Mouse (Mus musculus) liver, embryonic 14.5 days (tissue): ENCODE data around the gene Cracr2b. TPM values are rescaled to one million over a fixed set of nuclear protein-coding genes. Genes with fewer than 3 reads are reported as not detected.

ENCODE experiments used
- ATAC-seq: fragments of 200-750 bp; cut with Nextera tagmentation; 2 replicates; pipeline ENCODE4 v1.8.0; 2017; ENCODE audit warnings: moderate number of reproducible peaks, mild to moderate bottlenecking, moderate library complexity; ENCODE audit not compliant: insufficient read depth
- DNase-seq, 3 experiments: peaks; one replicate each; pipeline ENCODE4 v3.0.0-alpha.2; 2012 to 2013; ENCODE audit warnings: low read depth in 3 of 3, low spot score in 3 of 3
- H3K27ac ChIP-seq: fragments of 300-500 bp; sonication (generic); 2 replicates; pipeline ENCODE4 v1.5.1; 2014; ENCODE audit warnings: moderate library complexity, mild to moderate bottlenecking, control low read depth, inconsistent platforms
- H3K27me3 ChIP-seq: fragments of 300-500 bp; sonication (generic); 2 replicates; pipeline ENCODE4 v1.6.1; 2014; ENCODE audit warnings: mild to moderate bottlenecking, low read length, moderate library complexity; ENCODE audit not compliant: control insufficient read depth, insufficient read depth
- H3K36me3 ChIP-seq: fragments of 300-500 bp; sonication (generic); replicated peaks from 2 replicates; pipeline ENCODE4 v1.6.1; 2014; ENCODE audit warnings: low read depth; ENCODE audit not compliant: control insufficient read depth, insufficient read depth
- H3K4me1 ChIP-seq, 2 experiments: fragments of 200-500 bp in 1 of 2; fragments of 300-500 bp in 1 of 2; sonication (generic) in 1 of 2; replicated peaks; 2 replicates each; pipeline ENCODE4 v1.6.1; 2012 to 2014; ENCODE audit warnings: antibody characterized with exemption in 1 of 2, inconsistent platforms in 1 of 2, low read length in 1 of 2; ENCODE audit not compliant: control insufficient read depth in 2 of 2, insufficient read depth in 2 of 2
- H3K4me2 ChIP-seq: fragments of 300-500 bp; sonication (generic); 2 replicates; pipeline ENCODE4 v1.6.1; 2014; ENCODE audit warnings: low read depth, mild to moderate bottlenecking, control low read depth, moderate library complexity
- H3K4me3 ChIP-seq, 2 experiments: fragments of 200-500 bp in 1 of 2; fragments of 300-500 bp in 1 of 2; sonication (generic) in 1 of 2; 2 replicates each; pipeline ENCODE4 v1.5.1; 2012 to 2014; ENCODE audit warnings: low read depth in 2 of 2, low read length in 2 of 2, mild to moderate bottlenecking in 2 of 2, control low read depth in 1 of 2, inconsistent platforms in 1 of 2, moderate library complexity in 1 of 2; ENCODE audit not compliant: insufficient read depth in 1 of 2
- H3K9ac ChIP-seq: fragments of 300-500 bp; sonication (generic); replicated peaks from 2 replicates; pipeline ENCODE4 v1.6.1; 2014; ENCODE audit warnings: mild to moderate bottlenecking, control low read depth, moderate library complexity
- H3K9me3 ChIP-seq: fragments of 300-500 bp; sonication (generic); 2 replicates; pipeline ENCODE4 v1.6.1; 2016; ENCODE audit warnings: low read length, mixed read lengths; ENCODE audit not compliant: control insufficient read depth
- CTCF ChIP-seq: IDR thresholded peaks from 2 replicates; pipeline ENCODE4 v1.5.1; 2016; ENCODE audit warnings: antibody characterized with exemption, low read depth, control low read depth
- EP300 ChIP-seq: IDR thresholded peaks from 2 replicates; pipeline ENCODE4 v1.6.1; 2016; ENCODE audit warnings: antibody characterized with exemption, low read depth
- WGBS: fragments of 180-500 bp; shearing (Covaris S2); extraction: QIAGEN DNeasy Blood & Tissue Kit; methylation state at CpG from one replicate; pipeline ENCODE4 v1.1.7; 2014; ENCODE audit not compliant: insufficient replicate concordance; 5-methylcytosine and 5-hydroxymethylcytosine counted together
- polyA plus RNA-seq, 2 experiments: library from polyadenylated mRNA; depleted of rRNA in 1 of 2; stranded (reverse) in 1 of 2; unstranded in 1 of 2; fragments of >200 nt; fragmentation: Nextera tagmentation in 1 of 2; extraction: Ambion mirVana in 1 of 2; gene quantifications; 2 replicates each; pipeline versions ENCODE4 v1.2.1 to v1.2.3; 2012 to 2014

The Cracr2b gene
- polyA plus RNA-seq, 2 experiments, result 0.89 to 2.6 TPM

DNA sequence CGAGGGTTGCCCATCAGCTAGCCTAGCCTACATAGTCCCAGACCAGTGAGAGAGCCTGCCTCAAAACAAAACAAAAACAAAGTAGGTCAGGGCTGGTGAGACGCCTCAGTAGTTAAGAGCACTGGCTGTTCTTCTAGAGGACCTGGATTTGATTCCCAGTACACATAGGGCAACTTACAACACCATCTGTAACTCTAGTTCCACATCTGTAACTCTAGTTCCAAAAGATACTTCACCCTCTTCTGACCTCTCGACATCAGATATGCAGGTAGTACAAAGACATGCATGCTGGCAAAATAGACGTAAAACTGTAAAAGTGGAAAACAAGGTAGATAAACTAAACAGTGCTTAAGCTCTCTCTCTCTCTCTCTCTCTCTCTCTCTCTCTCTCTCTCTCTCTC lies 37.1 kb upstream of the Cracr2b start:
- Histone ChIP-seq H3K4me2 (no peak overlapping the region), H3K9me3 (no peaks in the 10 kb centered on the region), H3K4me3 (no peak overlapping the region), H3K4me1 (peaks cover 0 to 5% of the 10 kb centered on the region in 2 experiments; a peak in 2 of 4 replicates), H3K9ac (no peak overlapping the region), H3K36me3 (no peaks in the 10 kb centered on the region), H3K27ac (no peak overlapping the region), H3K27me3 (no peaks in the 10 kb centered on the region)
- DNase-seq (no peak), ATAC-seq (no peak)
- WGBS, result 47% methylated on average over 4 of the region's 4 CpGs
- TF ChIP-seq CTCF, result no peak
- TF ChIP-seq EP300, result no peak

DNA sequence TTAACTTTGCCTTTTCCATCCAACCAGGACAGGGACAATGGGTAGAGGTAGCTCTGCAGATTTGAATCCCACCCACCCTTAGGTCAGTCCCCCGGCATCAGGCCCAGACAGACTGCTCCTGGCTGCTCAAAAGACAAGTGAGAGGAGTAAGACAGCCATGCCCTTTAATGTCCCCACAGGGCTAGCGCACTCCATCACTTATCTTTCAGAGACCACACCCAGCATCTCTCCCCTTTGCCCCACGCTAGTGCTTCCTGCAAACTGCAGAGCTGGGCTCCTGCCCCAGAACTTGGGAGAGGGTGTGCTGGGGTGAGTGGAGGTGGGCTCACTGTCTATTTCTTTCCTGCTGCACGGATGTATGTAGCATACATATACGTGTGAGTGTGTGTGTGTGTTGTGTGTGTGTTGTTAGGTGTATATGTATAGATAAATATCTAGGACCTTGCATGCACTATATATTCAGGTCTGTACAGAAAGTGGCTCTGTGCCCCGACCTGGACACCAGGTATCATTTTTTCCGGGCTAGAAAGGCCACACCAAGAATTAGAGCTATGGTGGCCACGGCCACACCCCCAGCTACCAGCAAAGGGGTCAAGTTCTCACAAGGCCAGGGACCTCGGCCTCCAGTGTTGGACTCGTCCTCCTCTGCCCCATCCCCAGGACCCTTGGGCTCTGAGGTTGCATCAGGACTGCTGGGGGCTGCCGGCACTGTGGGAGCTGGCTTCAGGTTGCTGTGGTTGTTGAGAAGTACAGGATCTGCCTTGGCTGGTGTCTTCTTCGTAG lies 33.8 kb upstream of the Cracr2b start:
- H3K27me3 ChIP-seq, result no peaks in the 10 kb centered on the region
- WGBS, result 56% methylated on average over 12 of the region's 12 CpGs
- ATAC-seq (0 out of 2 replicates have a peak, but pooled peaks have one; percentile 22), DNase-seq (no peak)
- H3K4me3 ChIP-seq, result no peak overlapping the region
- no peak for TF ChIP-seq CTCF
- TF ChIP-seq EP300, result no peak
- no peak overlapping the region for H3K9ac ChIP-seq
- H3K4me2 ChIP-seq, result no peak overlapping the region
- H3K27ac ChIP-seq, result no peak overlapping the region
- no peaks in the 10 kb centered on the region for H3K36me3 ChIP-seq
- peaks cover 0 to 5% of the 10 kb centered on the region in 2 experiments; a peak in 2 of 4 replicates for H3K4me1 ChIP-seq
- H3K9me3 ChIP-seq, result no peaks in the 10 kb centered on the region

- TF ChIP-seq EP300, result no peak
- TF ChIP-seq CTCF, result no peak
- WGBS, result 63% methylated on average over 5 of the region's 5 CpGs
- no peak overlapping the region for H3K4me2 ChIP-seq
- no peaks in the 10 kb centered on the region for H3K27me3 ChIP-seq
- H3K9me3 ChIP-seq, result no peaks in the 10 kb centered on the region
- H3K9ac ChIP-seq, result no peak overlapping the region
- ATAC-seq (no peak), DNase-seq (no peak)
- no peaks in the 10 kb centered on the region for H3K36me3 ChIP-seq
- H3K4me3 ChIP-seq, result no peak overlapping the region
- H3K27ac ChIP-seq, result no peak overlapping the region
- peaks cover 0 to 5% of the 10 kb centered on the region in 2 experiments; a peak in 2 of 4 replicates for H3K4me1 ChIP-seq
Observed at GRCm38 (mm10) chr7:141428701-141429100, 32.2 kb upstream of the Cracr2b start.

DNA sequence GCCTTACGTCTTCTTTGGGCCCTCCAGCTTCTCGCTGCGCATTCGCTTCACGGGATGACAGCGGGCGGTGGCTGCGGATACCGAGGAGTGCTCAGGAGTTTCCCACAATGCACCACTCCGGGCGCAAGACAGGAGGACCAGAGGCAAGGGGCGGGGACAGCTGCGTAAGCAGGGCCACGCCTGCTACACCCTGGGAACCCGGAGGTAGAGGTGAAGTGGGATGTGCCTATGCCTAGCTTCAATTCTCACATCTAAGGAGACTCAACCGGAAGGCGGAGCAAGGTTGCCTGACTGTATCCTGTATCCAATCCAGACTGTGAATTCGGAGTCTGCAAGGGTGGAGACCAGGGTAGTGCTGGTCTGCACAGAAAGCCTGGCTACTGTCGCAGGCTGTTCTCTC lies 31.6 kb upstream of the Cracr2b start, which contains the start of gene Cend1:
Cend1 (minus strand) TSS at position 182 of the 400 bp plus-strand sequence.
- no peak for DNase-seq
- no peak within 1 kb of the TSS for H3K9ac ChIP-seq
- no peak within 1 kb of the TSS for H3K4me3 ChIP-seq
- H3K27ac ChIP-seq, result no peak within 1 kb of the TSS
- no peaks in the 10 kb centered on the region for H3K9me3 ChIP-seq
- WGBS, result 14% methylated on average over 19 of the region's 19 CpGs
- peak; percentile 27; the same call in 1 of the 2 replicates for ATAC-seq
- no peak within 1 kb of the TSS for H3K4me2 ChIP-seq
- no peaks in the 10 kb centered on the region for H3K36me3 ChIP-seq
- H3K4me1 ChIP-seq, result peaks cover 0 to 6% of the 10 kb centered on the region in 2 experiments; a peak in 3 of 4 replicates
- H3K27me3 ChIP-seq, result no peaks in the 10 kb centered on the region
- TF ChIP-seq CTCF, result no peak
- no peak for TF ChIP-seq EP300

- Histone ChIP-seq H3K9me3 (no peaks in the 10 kb centered on the region), H3K4me1 (peaks cover 5 to 13% of the 10 kb centered on the region in 2 experiments), H3K4me3 (no peak overlapping the region), H3K36me3 (no peaks in the 10 kb centered on the region), H3K4me2 (no peak overlapping the region), H3K27ac (no peak overlapping the region), H3K27me3 (no peaks in the 10 kb centered on the region), H3K9ac (no peak overlapping the region)
- DNase-seq, result no peak
- WGBS, result 60% methylated on average over 9 of the region's 9 CpGs
- no peak for TF ChIP-seq EP300
- TF ChIP-seq CTCF, result no peak
- ATAC-seq, result no peak
Observed at GRCm38 (mm10) chr7:141429840-141430584, 30.9 kb upstream of the Cracr2b start.
